In genomic region chr2:67567141-67567680, GRCm38 (mm10) we compare ENCODE assay signal across 8 mouse cellular contexts. TPM values are rescaled to one million over a fixed set of nuclear protein-coding genes. Genes with fewer than 3 reads are reported as not detected.
DNase-seq lines count a peak whose midpoint lies in the region; ATAC-seq lines count a peak whose summit lies in the region.

No protein-coding gene starts in this region.

- no peaks in the 10 kb centered on the region; the same call in 1 of the 2 replicates for H3K27me3 ChIP-seq in embryonic facial prominence, embryonic 14.5 days (replicated peaks; ENCODE audit: control insufficient read depth, insufficient read depth, low read length)
- no peaks in the 10 kb centered on the region for H3K27me3 ChIP-seq in hindbrain, embryonic 16.5 days (replicated peaks; ENCODE audit: control insufficient read depth, insufficient read depth, low read length)
- no peaks in the 10 kb centered on the region; the same call in 1 of the 2 replicates for H3K27me3 ChIP-seq in neural tube, embryonic 14.5 days (ENCODE audit: control insufficient read depth, insufficient read depth, low read length)

- DNase-seq in left cerebral cortex, postnatal 4 days = peak; percentile 13
- no peak for DNase-seq in left cerebral cortex, postnatal 10 days (ENCODE audit: extremely low spot score in 1 of 2, low spot score in 2 of 2)
- DNase-seq in embryonic facial prominence, embryonic 14.5 days (ENCODE audit: low spot score) = no peak
- DNase-seq in spleen, postnatal 4 days (ENCODE audit: low spot score in 2 of 2) = no peak
- no peak for DNase-seq in spleen, adult 18-20 months

- H3K9ac ChIP-seq in embryonic facial prominence, embryonic 14.5 days (ENCODE audit: low read depth, low read length) = peak overlapping the region; percentile 9; the same call in 1 of the 2 replicates
- H3K9ac ChIP-seq in hindbrain, embryonic 16.5 days (ENCODE audit: low read depth, low read length) = peak overlapping the region; percentile 89
- H3K9ac ChIP-seq in neural tube, embryonic 14.5 days (replicated peaks; ENCODE audit: low read depth, low read length) = peak overlapping the region; percentile 87; the same call in 1 of the 2 replicates

- intact Hi-C loops in left cerebral cortex, postnatal 4 days (cut with DNase I) = loop anchor here (5.0 to 10.0 kb wide), 2 partner anchors 612 to 780 kb away; no protein-coding TSS in a partner anchor
- intact Hi-C loops in left cerebral cortex, postnatal 10 days (cut with DNase I) = loop anchor here (5.0 to 10.0 kb wide), 2 partner anchors 248 to 780 kb away; no protein-coding TSS in a partner anchor

- H3K4me1 ChIP-seq in embryonic facial prominence, embryonic 14.5 days (ENCODE audit: control insufficient read depth, insufficient read depth, low read length) = no peaks in the 10 kb centered on the region; the same call in 1 of the 2 replicates
- H3K4me1 ChIP-seq in hindbrain, embryonic 16.5 days (ENCODE audit: control insufficient read depth, insufficient read depth, low read depth, low read length) = peaks cover 13% of the 10 kb centered on the region
- H3K4me1 ChIP-seq in neural tube, embryonic 14.5 days (ENCODE audit: control insufficient read depth, insufficient read depth, low read length) = 0 out of 2 replicates have a peak, but pooled peaks cover 8% of the 10 kb centered on the region

- no peaks in the 10 kb centered on the region for H3K9me3 ChIP-seq in embryonic facial prominence, embryonic 14.5 days (ENCODE audit: control insufficient read depth, low read length)
- H3K9me3 ChIP-seq in hindbrain, embryonic 16.5 days (ENCODE audit: control insufficient read depth, low read length) = no peaks in the 10 kb centered on the region
- no peaks in the 10 kb centered on the region for H3K9me3 ChIP-seq in neural tube, embryonic 14.5 days (ENCODE audit: control insufficient read depth, low read length)

- 15% methylated on average over 8 of the region's 8 CpGs for WGBS in embryonic facial prominence, embryonic 14.5 days
- 8% methylated on average over 8 of the region's 8 CpGs for WGBS in hindbrain, embryonic 16.5 days
- 9% methylated on average over 8 of the region's 8 CpGs for WGBS in neural tube, embryonic 14.5 days

- ATAC-seq in embryonic facial prominence, embryonic 14.5 days (ENCODE audit: low read depth) = no peak
- ATAC-seq in hindbrain, embryonic 16.5 days = no peak
- no peak for ATAC-seq in neural tube, embryonic 14.5 days (ENCODE audit: low read depth)
- no peak for ATAC-seq in megakaryocyte-erythroid progenitor cell, adult 5-6 weeks (replicated peaks; ENCODE audit: low FRiP score, low TSS enrichment, poor library complexity, severe bottlenecking)

- H3K36me3 ChIP-seq in embryonic facial prominence, embryonic 14.5 days (ENCODE audit: control insufficient read depth, insufficient read depth, low read length) = no peaks in the 10 kb centered on the region
- H3K36me3 ChIP-seq in hindbrain, embryonic 16.5 days (ENCODE audit: control insufficient read depth, insufficient read depth, low read length) = no peaks in the 10 kb centered on the region
- H3K36me3 ChIP-seq in neural tube, embryonic 14.5 days (ENCODE audit: control insufficient read depth, insufficient read depth, low read length) = no peaks in the 10 kb centered on the region

- H3K4me3 ChIP-seq in embryonic facial prominence, embryonic 14.5 days (ENCODE audit: low read depth, low read length) = peak overlapping the region; percentile 64
- peak overlapping the region; percentile 82 for H3K4me3 ChIP-seq in hindbrain, embryonic 16.5 days (ENCODE audit: low read length)
- H3K4me3 ChIP-seq in neural tube, embryonic 14.5 days (ENCODE audit: low read depth, low read length) = peak overlapping the region; percentile 83

- peak overlapping the region; percentile 53 for H3K4me2 ChIP-seq in embryonic facial prominence, embryonic 14.5 days (ENCODE audit: low read depth, low read length)
- H3K4me2 ChIP-seq in hindbrain, embryonic 16.5 days (ENCODE audit: low read length) = peak overlapping the region; percentile 98
- peak overlapping the region; percentile 79 for H3K4me2 ChIP-seq in neural tube, embryonic 14.5 days (ENCODE audit: low read depth, low read length)

- H3K27ac ChIP-seq in embryonic facial prominence, embryonic 14.5 days (replicated peaks; ENCODE audit: low read depth, low read length) = no peak overlapping the region
- no peak overlapping the region for H3K27ac ChIP-seq in hindbrain, embryonic 16.5 days (ENCODE audit: low read depth, low read length)
- H3K27ac ChIP-seq in neural tube, embryonic 14.5 days (ENCODE audit: low read depth, low read length) = no peak overlapping the region

RNA-seq across cellular contexts. Expression of gene B3galt1, which starts 1.5 kb away (rescaled TPM):
- total RNA-seq in left cerebral cortex, postnatal 4 days (2021) = 100 to 1,000 TPM; 104 to 113 TPM
- total RNA-seq in left cerebral cortex, postnatal 10 days (2021) = 100 to 1,000 TPM; 101 to 105 TPM
- polyA plus RNA-seq in embryonic facial prominence, embryonic 14.5 days (2014; fragmentation: Nextera tagmentation; extraction: Ambion mirVana) = 8.3 and 9.0 TPM in 2 replicates
- polyA plus RNA-seq in hindbrain, embryonic 16.5 days (2015; fragmentation: Nextera tagmentation; extraction: Ambion mirVana) = 54.7 and 56.1 TPM in 2 replicates
- 82.4 and 84.6 TPM in 2 replicates for polyA plus RNA-seq in neural tube, embryonic 14.5 days (2014; fragmentation: Nextera tagmentation; extraction: Ambion mirVana)
- total RNA-seq in megakaryocyte-erythroid progenitor cell, adult 5-6 weeks (2014; fragmentation: Nextera tagmentation) = not detected in 2 replicates
- 0.11 TPM in 1 of 2 replicates, not detected in the other for total RNA-seq in megakaryocyte-erythroid progenitor cell, adult 5-6 weeks (2017)

Comparison
In these comparisons a context has a peak if more than half of its experiments do, and no peak if none do; other contexts are left out.
1. H3K9ac ChIP-seq: peak in every context shown above with its lines; median percentile 89 in hindbrain, embryonic 16.5 days; 87 in neural tube, embryonic 14.5 days; 9 in embryonic facial prominence, embryonic 14.5 days.
2. RNA of gene B3galt1, which starts 1.5 kb away (total RNA-seq): 104 to 113 TPM in left cerebral cortex, postnatal 4 days and 101 to 105 TPM in left cerebral cortex, postnatal 10 days; 0.11 TPM in megakaryocyte-erythroid progenitor cell, adult 5-6 weeks; every median in the first group is over 10 times any median in the second.
3. Peak in every context shown above with its lines, with median percentiles within 50 percentile points of each other: H3K4me2 ChIP-seq and H3K4me3 ChIP-seq.